Mouse (Mus musculus) neural tube, embryonic 10.5 days (tissue): ENCODE data around the gene D10Wsu102e.
"Not testable (repeated sequence)": the region's sequence is repeated elsewhere in the genome, so short reads cannot be mapped to it uniquely, and the experiment has no call there.

Experiments
- DNase-seq: peaks from one replicate; pipeline ENCODE4 v3.0.0-alpha.2; 2017; ENCODE audit warnings: low spot score; ENCODE audit errors: extremely low spot score

D10Wsu102e gene

DNA sequence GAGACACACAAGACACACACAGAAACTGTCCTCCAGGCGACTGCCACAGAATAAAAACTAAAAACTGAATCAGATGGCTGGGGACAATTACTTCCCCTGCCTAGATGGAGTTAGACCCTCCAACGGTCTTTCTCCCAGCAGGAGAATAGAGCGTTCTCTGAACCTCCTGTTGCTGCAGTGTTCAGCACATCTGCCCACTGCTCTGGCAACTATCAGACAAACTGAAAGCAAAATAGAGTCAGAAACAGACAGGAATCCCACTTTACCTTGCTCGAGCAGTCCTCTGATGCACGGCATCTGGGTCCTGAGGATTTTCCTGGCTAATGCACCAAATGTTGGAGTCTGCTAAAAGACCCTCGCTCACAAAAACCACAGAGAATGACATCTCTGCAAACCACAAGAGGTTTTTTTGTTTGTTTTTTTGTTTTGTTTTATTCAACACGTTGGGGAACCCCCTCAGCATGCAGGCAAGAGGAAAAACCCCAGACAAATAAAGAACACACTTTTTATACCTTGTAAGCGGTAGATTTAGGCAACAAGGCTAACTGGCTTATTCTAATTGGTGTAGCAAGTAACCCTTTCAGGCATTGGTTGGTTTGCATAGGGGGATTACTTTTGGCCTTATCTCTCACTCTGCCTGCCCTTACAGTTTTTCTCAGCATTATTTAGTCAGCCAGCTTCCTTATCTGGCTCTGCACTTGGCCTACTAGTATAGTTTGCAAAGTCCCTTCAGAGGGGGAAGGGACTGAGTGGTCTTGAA lies 24.6 kb downstream of the D10Wsu102e start:
- no peak for DNase-seq

DNA sequence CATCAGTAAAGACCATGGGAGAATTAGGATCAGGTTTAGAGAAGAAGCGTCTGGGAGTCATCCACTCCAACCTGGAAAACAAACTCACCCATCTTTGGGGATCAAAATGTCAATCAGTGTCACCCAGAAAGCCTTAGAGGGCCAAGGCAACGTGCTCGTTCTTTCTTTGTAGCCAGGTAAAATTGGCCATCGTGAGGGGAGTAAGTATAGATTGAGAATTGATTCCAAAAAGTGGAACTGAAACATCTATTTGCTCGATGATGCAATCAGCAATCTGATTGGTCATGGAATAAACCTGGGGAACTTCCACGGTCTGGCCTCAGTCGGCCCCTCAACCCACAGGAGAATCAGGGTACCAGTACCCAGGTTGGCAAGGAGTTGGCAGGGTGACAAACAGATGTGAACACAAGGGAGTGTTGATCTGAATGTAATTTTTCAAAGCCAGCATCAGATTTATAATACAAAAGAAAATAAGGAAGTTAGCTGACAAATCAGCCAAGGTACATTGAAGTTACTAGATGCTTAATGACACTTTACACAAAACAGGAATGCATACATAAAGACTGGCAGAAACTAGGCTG lies 25.4 kb downstream of the D10Wsu102e start:
- DNase-seq, result no peak

DNA sequence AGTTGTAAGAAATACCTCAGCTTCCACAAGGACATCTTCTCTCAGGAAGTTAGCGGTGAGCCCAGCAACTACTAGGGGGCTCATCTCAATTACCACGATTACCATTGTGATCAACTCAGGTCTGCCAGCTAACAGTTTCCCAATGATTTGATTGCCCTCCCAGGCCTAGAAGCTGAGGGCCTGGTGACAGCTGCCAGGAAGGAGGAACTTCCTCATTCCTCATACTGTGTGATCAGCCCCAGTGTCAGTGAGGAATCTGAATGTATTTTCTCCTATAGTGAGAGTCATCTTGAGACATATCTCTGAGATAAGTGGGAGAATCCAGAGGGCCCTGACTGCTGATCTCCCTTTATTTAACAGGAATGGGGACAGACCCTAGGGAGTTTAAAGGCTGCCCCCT lies 37.3 kb downstream of the D10Wsu102e start:
- no peak for DNase-seq

DNA sequence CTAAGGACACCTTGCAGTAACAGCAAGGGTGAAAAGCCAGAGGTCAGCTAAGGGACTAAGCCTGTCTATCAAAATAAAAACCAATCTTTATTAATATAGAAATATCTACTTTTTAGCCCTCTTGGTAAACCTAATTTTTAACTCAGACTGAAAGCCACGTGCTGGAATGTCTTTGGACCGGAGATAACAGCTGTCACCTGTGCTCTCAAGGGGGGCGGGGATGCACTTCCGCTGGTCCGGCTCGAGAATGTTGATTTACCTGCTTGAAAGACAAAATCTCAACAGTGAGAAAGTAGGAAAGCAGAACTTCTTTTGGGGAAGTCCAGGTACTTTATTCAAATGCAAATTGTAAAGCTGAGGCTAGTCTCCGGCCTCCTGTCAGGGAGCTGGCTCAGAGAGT lies 40.9 kb downstream of the D10Wsu102e start:
- not testable (repeated sequence) for DNase-seq

DNA sequence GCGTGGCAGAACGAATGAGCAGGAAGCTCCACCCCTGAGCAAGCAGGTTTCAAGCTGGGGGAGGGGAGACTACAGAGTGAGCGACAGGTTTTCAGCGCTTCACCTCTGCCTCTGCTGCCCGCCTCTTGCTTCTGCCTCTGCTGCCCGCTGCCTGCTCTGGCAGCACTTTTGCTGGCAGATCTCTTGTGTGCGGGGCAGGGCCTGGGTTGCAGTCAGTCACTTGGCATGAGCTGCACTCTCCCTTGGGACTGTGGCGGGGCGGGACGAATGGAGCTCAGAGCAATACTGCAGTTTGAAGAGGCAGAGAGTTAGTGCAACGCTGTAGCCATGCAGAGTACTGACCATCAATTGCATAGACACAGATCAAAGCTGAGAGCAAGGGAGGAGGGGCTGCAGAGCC lies 45.0 kb downstream of the D10Wsu102e start:
- DNase-seq, result no peak

DNA sequence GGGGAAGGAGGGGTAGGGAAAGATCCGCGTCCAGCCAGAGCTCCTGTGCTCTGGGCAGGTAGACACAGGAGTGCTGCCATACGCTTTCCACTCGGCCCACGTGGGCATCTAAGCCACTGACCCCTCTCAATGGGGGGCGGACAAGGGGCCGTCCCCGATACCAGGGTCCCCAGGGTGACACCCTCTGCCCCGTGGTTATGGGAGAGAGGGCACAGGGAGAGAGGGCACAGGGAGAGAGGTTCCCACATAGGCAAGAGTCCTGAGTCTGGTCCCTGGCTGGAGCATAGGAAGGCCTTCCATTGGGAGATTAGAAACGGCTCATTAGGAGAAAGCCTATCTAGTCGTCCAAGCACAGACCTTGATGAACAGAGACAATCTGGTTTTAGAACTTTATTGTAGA lies 45.7 kb downstream of the D10Wsu102e start:
- no peak for DNase-seq

DNA sequence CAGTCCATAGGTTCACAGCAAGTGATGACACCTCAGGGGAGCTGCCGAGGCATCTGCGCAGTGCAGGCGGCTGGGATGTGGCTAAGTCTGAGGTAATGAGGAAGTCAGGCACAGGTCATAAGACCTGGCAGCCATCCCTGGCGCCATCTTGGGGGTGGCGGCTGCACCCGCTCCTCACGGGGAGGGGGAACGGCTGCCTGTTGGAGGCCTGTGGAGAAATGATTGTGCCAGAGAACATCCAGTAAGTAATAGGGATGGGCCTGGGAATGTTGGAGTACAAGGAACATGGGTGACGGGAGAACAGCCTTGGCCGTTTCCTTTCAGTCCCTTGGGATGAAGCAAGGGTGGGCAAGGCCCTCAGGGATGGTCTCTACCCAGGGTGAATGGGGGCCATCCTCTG lies 47.1 kb downstream of the D10Wsu102e start:
- no peak for DNase-seq

DNA sequence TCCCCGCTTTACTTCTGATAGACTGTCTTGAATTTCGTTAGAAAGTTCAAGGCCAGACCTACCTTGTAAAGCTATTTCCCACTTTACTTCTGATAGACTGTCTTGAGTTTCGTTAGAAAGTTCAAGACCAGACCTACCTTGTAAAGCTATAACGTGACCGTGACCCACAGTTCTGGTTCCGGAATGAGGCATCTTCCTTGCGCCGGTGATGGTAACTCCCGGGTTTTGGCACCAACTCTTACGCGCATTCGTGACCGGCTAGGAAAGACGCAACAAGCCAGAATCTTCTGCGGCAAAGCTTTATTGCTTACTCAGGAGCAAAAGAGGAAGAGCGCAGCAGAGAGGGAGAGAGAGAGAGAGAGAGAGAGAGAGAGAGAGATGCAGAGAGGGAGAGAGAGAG lies 58.4 kb downstream of the D10Wsu102e start:
- DNase-seq, result not testable (repeated sequence)

DNA sequence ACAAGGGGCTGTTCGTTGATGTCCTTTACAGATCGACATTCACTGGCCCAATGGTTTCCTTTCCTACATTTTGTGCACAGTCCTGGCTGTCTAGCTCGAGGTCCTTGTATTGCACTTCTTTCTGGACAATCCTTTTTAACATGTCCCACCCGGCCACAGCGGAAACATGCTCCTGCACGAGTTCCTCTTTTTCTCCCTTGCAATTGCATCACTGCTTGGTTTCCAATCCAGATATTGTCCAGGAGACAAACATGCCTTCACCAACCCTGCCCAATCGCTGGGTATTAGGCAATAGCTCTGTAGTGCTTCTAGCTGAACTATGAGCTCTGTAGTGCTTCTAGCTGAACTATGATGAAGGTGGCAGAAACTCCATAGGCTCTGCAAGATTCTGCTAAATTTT lies 88.6 kb downstream of the D10Wsu102e start:
- DNase-seq, result no peak

DNA sequence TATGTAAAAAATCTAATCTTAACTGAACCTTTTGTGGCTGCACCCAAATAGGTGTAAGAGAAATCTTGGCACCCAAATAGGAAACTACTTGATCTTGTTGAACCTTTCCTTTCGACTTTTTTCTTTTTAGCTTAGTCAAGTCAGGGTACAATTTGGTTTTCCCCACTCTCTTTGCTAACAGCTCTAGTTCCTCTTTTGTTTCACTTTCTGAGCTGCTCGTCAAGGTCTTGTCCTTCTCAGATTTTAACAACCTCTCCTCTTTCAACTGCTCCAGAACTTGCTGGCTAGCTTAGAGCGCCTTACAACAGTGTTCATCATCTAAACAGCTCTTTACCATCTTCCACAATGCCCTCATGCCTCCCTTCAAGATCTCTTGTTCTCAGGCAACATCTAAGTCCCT lies 97.5 kb downstream of the D10Wsu102e start:
- DNase-seq, result no peak

DNA sequence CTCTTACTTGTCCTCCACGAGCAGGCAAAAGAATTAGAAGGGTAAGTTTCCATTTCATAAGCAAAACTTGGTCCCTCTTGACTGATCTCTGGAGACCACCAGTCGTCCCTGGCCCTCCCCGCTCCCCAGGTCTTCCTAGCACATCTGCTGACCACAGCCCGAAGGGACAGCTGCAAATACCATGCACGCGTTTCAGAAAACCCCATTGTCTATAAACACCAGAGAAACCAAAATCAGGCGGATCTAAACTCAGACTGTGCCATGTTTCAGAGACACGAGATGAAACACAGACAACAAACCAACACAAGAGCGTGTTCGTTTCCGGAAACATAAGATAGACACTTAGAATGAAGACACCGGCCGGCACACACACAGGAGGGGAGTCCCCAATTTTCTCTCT lies 115.2 kb downstream of the D10Wsu102e start:
- DNase-seq, result no peak

DNA sequence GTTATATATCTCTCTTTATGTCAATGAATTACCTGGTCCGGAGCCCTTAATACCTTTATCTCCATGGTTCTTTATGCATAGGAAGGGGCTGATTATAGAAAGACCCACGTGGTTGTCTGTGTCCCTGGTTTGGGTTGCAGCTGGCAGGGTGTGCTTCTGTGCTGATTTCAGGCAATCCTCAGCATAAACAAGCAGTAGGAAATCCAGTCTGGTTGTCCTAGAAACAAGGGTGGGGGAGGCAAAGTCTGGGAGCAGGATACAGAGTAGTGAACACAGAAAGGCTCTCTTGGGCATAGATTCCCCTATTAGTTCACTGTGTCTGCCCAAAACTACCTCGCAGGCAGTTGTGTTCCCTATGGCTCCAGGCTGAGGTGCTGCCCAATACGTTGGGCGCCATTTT lies 117.3 kb downstream of the D10Wsu102e start:
- no peak for DNase-seq

DNA sequence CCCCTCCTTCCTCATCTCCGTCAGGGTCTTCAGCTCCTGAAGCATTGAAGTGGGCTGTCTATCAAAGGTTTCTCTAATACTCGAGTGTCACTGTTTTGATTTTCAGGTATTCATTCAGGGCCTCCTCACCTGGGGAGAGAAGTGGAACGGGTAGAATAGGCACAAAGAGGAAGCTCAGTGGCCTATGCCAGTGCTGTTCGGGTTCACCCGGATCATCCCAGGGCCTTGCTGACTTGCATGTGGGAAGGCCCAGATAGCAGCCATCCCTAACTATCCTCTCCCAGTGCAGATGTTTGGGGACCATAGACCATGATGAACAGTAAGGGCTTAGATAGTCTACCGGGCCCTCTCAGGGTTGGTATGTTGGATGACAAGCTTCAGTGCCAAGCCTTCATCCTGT lies 130.5 kb downstream of the D10Wsu102e start:
- DNase-seq, result no peak

DNA sequence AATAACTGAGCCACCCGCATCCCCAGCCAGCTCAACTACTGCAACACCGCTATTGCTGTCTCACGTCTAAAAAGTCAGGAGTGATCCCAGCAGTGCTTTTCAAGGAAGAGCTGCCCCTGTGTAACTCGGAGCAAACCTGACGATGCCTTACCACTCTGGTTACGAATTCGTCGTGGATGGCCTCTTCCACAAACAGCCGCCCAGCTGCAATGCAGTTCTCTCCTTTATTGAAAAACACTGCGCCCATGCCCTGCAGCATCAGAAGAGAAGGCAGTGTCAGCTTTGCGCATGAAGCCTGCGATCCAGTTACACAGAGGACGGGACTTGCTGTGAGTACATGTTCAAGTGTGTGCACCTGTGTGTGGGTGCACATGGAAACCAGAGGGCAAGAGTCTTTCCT lies 137.3 kb downstream of the D10Wsu102e start:
- no peak for DNase-seq

DNA sequence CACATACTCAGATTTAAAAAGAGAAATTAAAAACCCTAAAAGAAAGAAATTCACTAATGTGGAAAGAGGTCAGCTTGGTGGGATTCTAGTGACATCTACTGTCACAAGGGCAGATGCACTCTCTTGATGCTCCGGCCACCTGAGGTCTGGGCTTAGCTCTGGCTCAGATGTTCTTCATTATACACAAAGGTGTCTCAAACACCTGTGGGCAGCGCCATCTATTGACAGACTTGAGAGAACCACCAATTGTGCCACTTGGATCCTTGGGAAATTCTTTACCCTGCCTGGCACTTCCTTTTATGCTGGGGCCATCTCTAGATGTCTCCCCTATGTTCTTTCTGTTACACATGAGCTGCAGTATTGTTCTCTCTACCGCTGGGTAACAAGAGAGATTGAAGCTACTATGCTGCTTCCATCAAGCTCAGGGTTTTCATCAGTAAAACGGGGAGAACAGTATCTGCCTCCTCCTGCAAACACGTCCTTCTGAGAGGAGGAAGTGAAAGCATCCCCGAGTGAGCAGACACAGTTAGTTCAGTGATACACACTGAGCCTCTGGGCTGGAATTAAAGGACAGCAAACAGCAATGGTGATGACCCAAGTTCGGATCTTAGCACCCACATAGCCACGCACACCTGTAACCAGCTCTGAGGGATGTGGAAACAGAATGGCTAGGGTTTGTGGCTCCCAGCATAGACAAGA lies 149.1 kb downstream of the D10Wsu102e start:
- no peak for DNase-seq

DNA sequence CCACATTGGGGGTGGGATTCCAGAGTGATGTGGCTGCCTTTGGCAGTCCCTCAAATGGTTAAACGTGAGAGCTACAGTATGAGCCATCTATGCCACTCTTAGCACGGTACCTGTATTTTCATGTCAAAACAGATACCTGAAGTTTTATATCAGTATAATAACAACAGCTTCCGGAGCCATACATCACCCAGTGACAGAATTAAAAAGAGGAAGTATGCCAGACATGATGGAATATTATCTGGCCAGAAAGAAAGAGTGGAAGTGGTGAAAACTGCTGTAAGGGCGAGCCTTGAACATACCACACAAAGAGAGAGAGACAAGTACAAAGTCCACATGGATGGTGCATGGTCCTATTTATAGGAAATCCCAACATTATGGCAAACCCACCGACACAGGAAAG lies 151.3 kb downstream of the D10Wsu102e start:
- DNase-seq, result no peak

DNA sequence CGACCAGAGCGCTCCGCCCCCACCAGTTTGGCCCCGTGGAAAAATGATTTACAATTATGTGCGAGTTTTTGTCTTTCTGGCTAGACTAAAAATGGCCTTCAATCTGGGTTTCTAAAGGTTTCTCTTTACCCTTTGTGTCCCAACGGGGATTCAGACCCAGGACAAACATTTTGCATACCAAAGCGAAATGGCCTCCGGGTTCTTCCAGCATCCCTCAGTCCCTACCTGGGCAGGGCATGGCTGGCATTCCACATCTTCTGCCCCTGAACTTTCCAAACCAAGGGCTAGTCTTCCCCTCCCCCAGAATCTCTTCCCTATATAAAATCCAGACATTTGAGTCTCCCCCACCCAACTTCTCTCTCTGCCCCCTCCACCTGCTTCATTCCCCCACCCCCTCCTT lies 153.7 kb downstream of the D10Wsu102e start:
- DNase-seq, result no peak

DNA sequence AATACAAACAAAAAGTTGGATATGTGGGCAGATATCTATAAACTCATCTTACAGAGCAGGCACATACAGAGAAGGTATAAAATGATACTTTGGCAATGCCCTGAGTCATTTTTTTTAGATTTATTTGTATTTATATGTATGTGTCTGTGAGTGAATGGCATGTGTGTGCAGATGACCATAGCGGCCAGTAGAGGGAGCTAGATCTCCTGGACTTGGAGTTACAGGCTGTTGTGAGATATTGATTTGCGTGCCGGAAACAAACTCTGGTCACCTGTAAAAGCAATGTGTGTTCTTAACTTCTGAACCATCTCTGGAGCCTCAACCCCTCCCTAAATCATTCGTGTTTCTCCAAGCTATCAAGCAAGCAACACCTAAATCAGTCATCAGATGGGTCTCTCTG lies 161.0 kb downstream of the D10Wsu102e start:
- no peak for DNase-seq

DNA sequence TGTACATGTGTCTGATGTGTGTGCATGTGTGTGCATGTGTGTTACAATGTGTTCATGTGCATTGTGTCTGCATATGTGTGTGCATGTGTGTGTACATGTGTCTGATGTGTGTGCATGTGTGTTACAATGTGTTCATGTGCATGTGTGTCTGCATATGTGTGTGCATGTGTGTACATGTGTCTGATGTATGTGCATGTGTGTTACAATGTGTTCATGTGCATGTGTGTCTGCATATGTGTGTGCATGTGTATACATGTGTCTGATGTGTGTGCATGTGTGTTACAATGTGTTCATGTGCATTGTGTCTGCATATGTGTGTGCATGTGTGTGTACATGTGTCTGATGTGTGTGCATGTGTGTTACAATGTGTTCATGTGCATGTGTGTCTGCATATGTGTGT lies 164.2 kb downstream of the D10Wsu102e start:
- DNase-seq, result not testable (repeated sequence)

DNA sequence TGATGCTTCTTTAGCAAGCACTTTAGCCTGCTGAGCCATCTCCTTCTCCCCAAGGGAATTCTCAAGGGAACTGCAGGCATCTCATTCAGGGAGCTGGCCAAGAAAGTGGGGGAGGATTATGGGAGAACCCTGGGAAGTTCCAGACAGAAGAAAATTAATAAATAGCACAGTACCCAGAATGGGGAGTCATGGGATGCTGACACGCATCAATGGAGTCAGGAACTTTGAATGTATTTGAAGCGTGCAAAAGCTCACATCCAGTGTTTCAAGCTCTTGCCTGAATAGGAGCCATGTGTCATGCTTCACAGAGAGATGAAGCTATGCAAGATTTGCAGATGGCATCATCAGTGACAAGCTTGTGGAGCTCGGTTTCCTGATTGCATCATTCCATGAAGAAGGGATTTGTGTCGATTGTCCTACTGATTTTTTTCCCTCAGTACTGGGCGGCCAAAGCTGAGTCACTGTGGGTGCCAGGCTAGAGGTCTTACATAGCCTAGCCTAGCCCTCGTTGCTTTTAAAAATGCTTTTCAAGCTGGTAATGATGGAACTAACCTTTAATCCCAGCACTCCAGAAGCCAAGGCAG lies 170.5 kb downstream of the D10Wsu102e start:
- DNase-seq, result no peak

DNA sequence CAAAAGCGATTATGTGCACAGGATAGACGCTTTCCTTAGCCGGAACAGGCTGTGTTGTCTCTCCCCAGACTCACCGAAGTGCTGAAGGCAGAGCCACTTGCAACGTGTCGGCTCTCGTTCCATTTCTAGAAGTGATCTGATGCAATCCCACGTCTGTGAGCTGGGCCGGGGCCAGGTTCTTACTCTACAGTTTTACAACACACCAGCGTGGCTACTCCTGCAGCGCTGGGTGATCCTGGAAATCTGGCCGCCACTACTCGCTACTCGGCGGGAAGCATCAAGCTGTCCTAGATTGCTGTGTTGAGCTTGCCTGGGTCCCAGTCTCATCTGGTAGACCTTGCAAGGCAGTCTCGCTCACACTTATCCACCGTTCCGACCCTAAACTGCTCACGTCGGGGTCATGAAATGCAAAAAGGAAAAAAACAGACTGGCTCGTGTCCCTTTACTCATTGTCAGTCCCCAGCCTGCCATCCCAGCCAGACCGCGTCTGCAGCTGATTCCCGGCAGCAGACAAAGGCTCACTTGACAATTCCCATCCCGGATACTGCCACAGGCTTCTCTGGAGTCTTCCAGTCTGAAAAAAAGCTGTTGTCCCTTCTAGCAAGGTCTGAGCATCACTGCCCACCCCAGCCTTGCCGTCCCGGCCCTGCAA lies 173.4 kb downstream of the D10Wsu102e start:
- DNase-seq, result peak; percentile 77

DNA sequence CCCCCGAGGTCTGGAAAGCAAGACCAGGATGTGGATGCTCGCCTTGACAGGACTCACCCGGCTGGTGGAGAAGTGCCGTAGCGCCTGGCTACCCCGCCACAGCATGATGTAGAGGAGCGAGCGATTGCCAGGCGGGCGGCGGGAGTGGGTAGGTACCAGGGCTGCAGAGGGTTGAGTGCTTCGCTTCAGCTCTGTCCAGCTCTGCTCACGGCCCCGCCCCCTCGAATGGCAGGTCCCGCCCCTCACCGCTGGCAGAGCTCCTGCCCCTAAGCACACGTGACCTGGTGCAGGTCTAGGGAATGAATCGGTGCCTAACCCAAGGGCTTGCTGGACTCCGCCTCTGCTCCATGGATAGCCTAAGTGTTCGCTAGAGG lies 173.9 kb downstream of the D10Wsu102e start, which contains the start of gene Aldh1l2:
Gene Aldh1l2, minus strand, starts transcription at position 231 of the 374 bp plus-strand sequence.
- no peak for DNase-seq
